Mouse (Mus musculus) splenic B cell, adult 2 months (primary cell): ENCODE data around the gene Lpar6.

ENCODE experiments used
- DNase-seq: peaks from one replicate; pipeline ENCODE4 v3.0.0-alpha.2; 2011; ENCODE audit warnings: low read depth, low spot score
- H3K27me3 ChIP-seq: 2 replicates; pipeline ENCODE4 v1.6.1; 2012; ENCODE audit warnings: mild to moderate bottlenecking, low read length, moderate library complexity, mixed read lengths; ENCODE audit not compliant: control insufficient read depth, poor library complexity, insufficient read depth, severe bottlenecking
- H3K36me3 ChIP-seq: 2 replicates; pipeline ENCODE4 v1.6.1; 2012; ENCODE audit warnings: mild to moderate bottlenecking, low read length, moderate library complexity, mixed read lengths; ENCODE audit not compliant: control insufficient read depth, poor library complexity, insufficient read depth, severe bottlenecking

Gene Lpar6

GRCm38 (mm10) chr14:73237848-73238321 lies at the start of gene Lpar6:
Gene Lpar6, plus strand, starts transcription at chr14:73237895.
- peak; percentile 48 for DNase-seq
- H3K27me3 ChIP-seq: no peaks in the 10 kb centered on the region

GRCm38 (mm10) chr14:73199058-73199457 lies 38.6 kb upstream of the Lpar6 start:
- H3K36me3 ChIP-seq: peaks cover 3% of the 10 kb centered on the region
- DNase-seq: no peak
- H3K27me3 ChIP-seq: no peaks in the 10 kb centered on the region

More at GRCm38 (mm10) chr14:73237848-73238321, at the start of gene Lpar6:
- 0 out of 2 replicates have a peak, but pooled peaks cover 2% of the 10 kb centered on the region for H3K36me3 ChIP-seq

GRCm38 (mm10) chr14:73201447-73201846 lies 36.2 kb upstream of the Lpar6 start:
- no peak for DNase-seq
- Histone ChIP-seq H3K27me3 (no peaks in the 10 kb centered on the region), H3K36me3 (peaks cover 3% of the 10 kb centered on the region)

- DNase-seq: no peak
- Histone ChIP-seq H3K27me3 (no peaks in the 10 kb centered on the region), H3K36me3 (peaks cover 3% of the 10 kb centered on the region; the same call in 1 of the 2 replicates)
Measured at GRCm38 (mm10) chr14:73204016-73204415, 33.7 kb upstream of the Lpar6 start.

- Histone ChIP-seq H3K27me3 (no peaks in the 10 kb centered on the region), H3K36me3 (peaks cover 5% of the 10 kb centered on the region; the same call in 1 of the 2 replicates)
- no peak for DNase-seq
Measured at GRCm38 (mm10) chr14:73209262-73209661, 28.4 kb upstream of the Lpar6 start.

- DNase-seq: no peak
- Histone ChIP-seq H3K36me3 (peaks cover 5% of the 10 kb centered on the region; the same call in 1 of the 2 replicates), H3K27me3 (no peaks in the 10 kb centered on the region)
Measured at GRCm38 (mm10) chr14:73210196-73210595, 27.5 kb upstream of the Lpar6 start.

- no peak for DNase-seq
- no peaks in the 10 kb centered on the region for H3K27me3 ChIP-seq
- H3K36me3 ChIP-seq: peaks cover 9% of the 10 kb centered on the region; the same call in 1 of the 2 replicates
Measured at GRCm38 (mm10) chr14:73211477-73211876, 26.2 kb upstream of the Lpar6 start.

GRCm38 (mm10) chr14:73217062-73217461 lies 20.6 kb upstream of the Lpar6 start:
- H3K27me3 ChIP-seq: no peaks in the 10 kb centered on the region
- DNase-seq: no peak
- peaks cover 6% of the 10 kb centered on the region; the same call in 1 of the 2 replicates for H3K36me3 ChIP-seq

GRCm38 (mm10) chr14:73222316-73222970 lies 15.3 kb upstream of the Lpar6 start:
- Histone ChIP-seq H3K36me3 (no peaks in the 10 kb centered on the region), H3K27me3 (no peaks in the 10 kb centered on the region)
- peak; percentile 68 for DNase-seq

- no peaks in the 10 kb centered on the region for H3K27me3 ChIP-seq
- no peak for DNase-seq
- 0 out of 2 replicates have a peak, but pooled peaks cover 2% of the 10 kb centered on the region for H3K36me3 ChIP-seq
Measured at GRCm38 (mm10) chr14:73226346-73226745, 11.3 kb upstream of the Lpar6 start.

GRCm38 (mm10) chr14:73226849-73227248 lies 10.8 kb upstream of the Lpar6 start:
- H3K27me3 ChIP-seq: no peaks in the 10 kb centered on the region
- no peak for DNase-seq
- H3K36me3 ChIP-seq: 0 out of 2 replicates have a peak, but pooled peaks cover 2% of the 10 kb centered on the region

- no peaks in the 10 kb centered on the region for H3K27me3 ChIP-seq
- H3K36me3 ChIP-seq: 0 out of 2 replicates have a peak, but pooled peaks cover 2% of the 10 kb centered on the region
- no peak for DNase-seq
Measured at GRCm38 (mm10) chr14:73231286-73231982, 6.3 kb upstream of the Lpar6 start.

- DNase-seq: no peak
Measured at GRCm38 (mm10) chr14:73234468-73235031, 3.1 kb upstream of the Lpar6 start.

GRCm38 (mm10) chr14:73238498-73239250 lies 979 bp downstream of the Lpar6 start:
- no peaks in the 10 kb centered on the region for H3K27me3 ChIP-seq
- 0 out of 2 replicates have a peak, but pooled peaks cover 2% of the 10 kb centered on the region for H3K36me3 ChIP-seq

More at GRCm38 (mm10) chr14:73234468-73235031, 3.1 kb upstream of the Lpar6 start:
- no peaks in the 10 kb centered on the region for H3K36me3 ChIP-seq
- H3K27me3 ChIP-seq: no peaks in the 10 kb centered on the region

More at GRCm38 (mm10) chr14:73238498-73239250, 979 bp downstream of the Lpar6 start:
- peak; percentile 65 for DNase-seq
